Mouse (Mus musculus) adrenal gland, adult (tissue): ENCODE measurements around the gene Agr2.
A peak's percentile ranks its signal among the peaks of the same experiment; 100 is the strongest.

Source experiments
- DNase-seq, 2 experiments: peaks; one replicate each; pipeline ENCODE4 v3.0.0; 2022 to 2023; ENCODE audit warnings: low spot score in 1 of 2; ENCODE audit not compliant: inconsistent age in 2 of 2

Agr2 gene

DNA sequence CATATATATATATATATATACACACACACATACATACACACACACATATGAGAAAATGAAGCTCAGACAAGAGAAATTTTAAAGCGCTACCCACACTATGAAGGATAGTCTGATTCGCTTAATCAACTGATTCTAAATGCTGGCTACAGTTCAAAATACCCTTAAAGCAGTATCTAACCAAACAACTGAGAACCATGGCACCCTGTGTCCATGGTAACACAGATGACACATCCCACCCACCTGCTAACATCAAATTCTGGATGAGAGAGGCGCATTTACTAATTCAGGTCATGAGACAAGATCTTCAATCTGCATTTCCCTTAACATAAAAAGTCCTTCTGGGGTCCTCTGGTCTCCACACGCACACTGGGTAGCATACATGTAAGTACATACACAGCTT is 33.4 kb downstream of the Agr2 start:
- no peak for DNase-seq

DNA sequence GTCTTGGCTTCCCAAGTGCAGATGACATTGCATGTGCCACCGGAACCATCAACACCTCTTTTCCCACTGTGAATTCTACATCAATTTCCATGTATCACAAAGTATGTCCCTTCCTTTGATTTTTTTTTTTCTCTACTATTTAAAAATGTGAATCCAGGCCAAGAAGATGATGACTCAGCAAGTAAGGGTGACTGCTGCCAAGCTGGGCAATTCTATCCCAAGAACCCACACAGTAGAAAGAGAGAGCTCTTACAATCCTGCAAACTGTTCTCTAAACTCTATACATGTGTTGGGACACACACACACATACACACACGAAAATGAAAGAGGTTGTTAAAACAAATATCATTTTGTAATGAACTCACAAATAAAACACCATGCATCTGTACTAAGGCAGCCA is 34.5 kb downstream of the Agr2 start:
- no peak for DNase-seq

GRCm38 (mm10) chr12:36028968-36029645 is 36.4 kb downstream of the Agr2 start:
- no peak for DNase-seq

- DNase-seq: no peak
Measured at GRCm38 (mm10) chr12:36029687-36030086, 37.0 kb downstream of the Agr2 start.

GRCm38 (mm10) chr12:36030660-36031363 is 38.1 kb downstream of the Agr2 start:
- no peak for DNase-seq

GRCm38 (mm10) chr12:36032419-36032818 is 39.7 kb downstream of the Agr2 start:
- peak in 1 of 2 experiments; percentile 29 for DNase-seq

DNA sequence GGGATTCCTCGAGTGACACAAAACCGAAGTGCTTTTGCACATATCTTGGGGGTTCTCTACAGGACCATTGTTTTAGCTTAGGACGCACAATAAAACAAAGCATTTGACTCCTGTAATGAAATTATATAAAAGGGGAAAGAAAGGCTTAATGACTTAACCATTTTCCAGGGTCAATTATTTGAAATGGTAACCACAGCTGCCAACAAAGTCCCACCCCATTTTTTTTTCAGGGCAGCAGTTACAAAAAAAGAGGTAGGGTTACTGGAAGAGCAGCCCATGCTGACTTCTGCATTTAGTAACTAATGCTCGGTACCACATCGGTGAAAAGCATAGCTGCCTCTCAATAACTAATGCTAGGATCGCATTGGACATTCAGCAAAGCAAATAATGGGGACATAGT is 42.8 kb downstream of the Agr2 start:
- DNase-seq: no peak

- DNase-seq: no peak
Measured at GRCm38 (mm10) chr12:36036121-36036520, 43.4 kb downstream of the Agr2 start.

- DNase-seq: peak; percentile 14 to 83
Measured at GRCm38 (mm10) chr12:36036776-36037175, 44.1 kb downstream of the Agr2 start.

DNA sequence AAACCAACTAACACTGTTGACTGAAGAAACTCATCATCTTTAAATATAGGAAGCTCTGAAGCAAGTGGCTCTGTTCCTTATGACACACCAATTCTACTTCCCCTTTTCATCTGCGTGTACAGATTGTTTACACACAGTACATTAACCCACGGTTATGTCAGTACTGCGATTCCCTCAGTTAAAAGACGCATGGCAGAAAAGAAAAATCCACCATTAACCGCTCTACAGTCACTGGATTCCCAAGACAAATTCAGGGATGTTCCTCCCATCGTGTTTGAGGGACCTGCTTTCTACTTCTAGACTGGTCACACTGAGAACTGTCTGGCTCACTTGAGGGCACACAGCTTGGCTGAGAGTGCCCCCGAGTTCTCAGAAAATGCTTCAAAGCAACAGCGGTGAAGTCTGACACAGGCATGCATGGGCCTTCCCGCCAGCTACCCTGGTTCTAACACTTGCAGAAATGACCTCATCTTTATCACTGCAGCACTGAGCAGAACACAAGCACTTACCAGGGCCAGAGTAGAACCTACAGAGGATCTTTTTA is 46.9 kb downstream of the Agr2 start:
- peak in 1 of 2 experiments; percentile 25 for DNase-seq

- peak in 1 of 2 experiments; percentile 28 for DNase-seq
Measured at GRCm38 (mm10) chr12:36040571-36041280, 48.0 kb downstream of the Agr2 start.

DNA sequence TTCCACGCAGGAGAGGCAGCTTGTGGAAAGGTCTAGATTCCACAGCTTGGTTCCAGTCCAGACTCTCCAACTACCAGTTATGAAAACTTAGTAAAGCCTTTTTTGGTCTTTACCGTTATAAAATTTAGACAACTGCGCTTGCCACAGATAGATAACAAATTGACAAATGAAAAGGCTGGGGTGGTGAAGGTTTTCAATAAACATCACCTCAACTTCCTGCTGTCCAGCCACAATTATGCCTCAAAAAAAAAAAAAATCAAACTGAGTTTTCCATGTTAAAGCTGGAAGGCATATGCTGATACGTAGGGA is 48.5 kb downstream of the Agr2 start:
- no peak for DNase-seq

DNA sequence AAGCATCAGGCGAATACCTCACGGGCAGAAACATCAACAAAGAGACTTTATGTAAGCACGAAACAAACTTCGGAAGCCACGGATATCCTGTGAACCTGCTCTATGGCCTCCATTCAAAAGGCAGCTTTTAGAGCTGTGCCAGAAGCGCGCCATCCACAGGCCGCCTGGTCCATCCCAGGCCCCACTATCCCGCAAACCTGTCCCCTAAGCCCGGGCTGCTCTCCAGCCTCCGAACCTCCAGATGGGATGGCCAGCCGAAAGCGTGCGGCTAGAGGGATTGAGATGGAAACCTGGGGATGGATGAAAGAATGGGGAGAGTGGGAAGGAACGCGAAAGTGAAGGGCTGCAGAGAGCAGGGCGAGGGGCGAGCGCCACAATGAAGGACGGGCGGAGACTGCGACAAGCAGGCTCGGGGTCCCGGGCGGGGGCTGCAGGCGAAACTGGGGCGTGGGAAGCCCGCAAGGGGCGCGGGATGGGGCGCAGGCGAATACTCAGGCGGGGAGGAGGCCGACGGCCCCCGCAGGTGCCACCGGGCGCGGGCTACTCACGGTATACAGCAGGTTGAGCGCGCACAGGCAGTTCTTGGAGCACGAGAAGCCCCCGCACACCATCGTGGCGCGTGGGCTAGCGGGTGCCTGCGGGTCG is 49.1 kb downstream of the Agr2 start:
- DNase-seq: peak; percentile 29 to 71

GRCm38 (mm10) chr12:36042348-36042778 is 49.7 kb downstream of the Agr2 start, which contains the start of gene Tspan13:
Tspan13 (minus strand) TSS chr12:36042500.
- peak; percentile 85 to 92 for DNase-seq

DNA sequence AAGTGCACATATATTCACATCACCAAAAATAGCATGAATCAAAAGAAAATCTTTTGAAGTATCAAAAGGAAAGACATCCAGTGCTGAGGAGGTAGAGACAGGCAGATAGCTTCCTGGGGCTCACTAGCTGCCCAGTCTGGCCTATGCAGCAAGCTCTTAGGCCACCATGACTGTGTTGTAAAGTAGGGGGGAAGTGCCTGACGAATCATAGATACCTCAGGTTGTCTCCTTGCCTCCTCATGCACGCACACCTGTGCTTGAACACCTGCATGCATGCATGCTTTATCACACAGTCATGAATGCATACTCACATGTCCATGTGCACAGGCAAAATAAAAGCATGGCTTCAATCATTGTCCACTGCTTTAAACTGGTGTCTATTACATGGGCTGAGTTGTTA is 52.0 kb downstream of the Agr2 start:
- DNase-seq: no peak

DNA sequence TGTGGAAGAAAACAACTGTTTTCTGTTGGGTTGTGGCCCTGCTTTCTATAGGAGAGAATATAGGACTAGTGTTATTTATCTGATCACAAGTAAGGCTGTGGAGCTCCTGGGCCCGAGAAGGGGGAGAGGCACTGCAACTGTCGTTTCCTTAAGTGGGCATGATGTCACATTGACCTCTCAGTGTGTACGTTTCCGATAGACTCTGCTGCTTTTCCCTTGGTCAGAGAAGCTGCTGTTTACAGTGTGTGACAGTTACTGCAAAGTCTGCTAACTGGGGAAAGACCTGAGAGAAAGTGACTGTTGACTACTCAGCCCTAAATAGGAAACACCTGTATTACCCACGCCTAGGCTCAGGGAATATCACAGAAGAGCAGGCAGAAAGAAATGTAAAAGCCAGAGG is 53.5 kb downstream of the Agr2 start:
- no peak for DNase-seq

GRCm38 (mm10) chr12:36047593-36047992 is 54.9 kb downstream of the Agr2 start:
- no peak for DNase-seq

GRCm38 (mm10) chr12:36050276-36050675 is 57.6 kb downstream of the Agr2 start:
- no peak for DNase-seq
